Mouse (Mus musculus) myocyte (in vitro differentiated cells): Measurements from ENCODE around the gene BC049352.

ENCODE experiments used
- E2F4 ChIP-seq: IDR thresholded peaks from one replicate; pipeline ENCODE4 v1.6.1; 2011; ENCODE audit warnings: mild to moderate bottlenecking, control low read depth, moderate library complexity; ENCODE audit not compliant: insufficient read depth
- MAX ChIP-seq: IDR thresholded peaks from one replicate; pipeline ENCODE4 v1.6.1; 2011; ENCODE audit warnings: low read depth, mild to moderate bottlenecking, control low read depth
- MYOD1 ChIP-seq, 3 experiments: IDR thresholded peaks; one replicate each; pipeline ENCODE4 v1.6.1; 2011; ENCODE audit warnings: control low read depth in 2 of 3, low read depth in 2 of 3, mild to moderate bottlenecking in 2 of 3, moderate library complexity in 1 of 3; ENCODE audit not compliant: insufficient read length in 2 of 3, control insufficient read depth in 1 of 3
- POLR2A ChIP-seq: IDR thresholded peaks from one replicate; pipeline ENCODE4 v1.6.1; 2011; ENCODE audit warnings: low read depth, mild to moderate bottlenecking, control low read depth, moderate library complexity; ENCODE audit not compliant: insufficient read length
- REST ChIP-seq: IDR thresholded peaks from one replicate; pipeline ENCODE4 v1.6.1; 2011; ENCODE audit warnings: mild to moderate bottlenecking, control low read depth, moderate library complexity; ENCODE audit not compliant: insufficient read depth, insufficient read length
- SRF ChIP-seq: IDR thresholded peaks from one replicate; pipeline ENCODE4 v1.6.1; 2011; ENCODE audit warnings: low read depth; ENCODE audit not compliant: control insufficient read depth, insufficient read length
- USF1 ChIP-seq: IDR thresholded peaks from one replicate; pipeline ENCODE4 v1.6.1; 2011; ENCODE audit warnings: low read depth, mild to moderate bottlenecking, control low read depth, moderate library complexity

DNA sequence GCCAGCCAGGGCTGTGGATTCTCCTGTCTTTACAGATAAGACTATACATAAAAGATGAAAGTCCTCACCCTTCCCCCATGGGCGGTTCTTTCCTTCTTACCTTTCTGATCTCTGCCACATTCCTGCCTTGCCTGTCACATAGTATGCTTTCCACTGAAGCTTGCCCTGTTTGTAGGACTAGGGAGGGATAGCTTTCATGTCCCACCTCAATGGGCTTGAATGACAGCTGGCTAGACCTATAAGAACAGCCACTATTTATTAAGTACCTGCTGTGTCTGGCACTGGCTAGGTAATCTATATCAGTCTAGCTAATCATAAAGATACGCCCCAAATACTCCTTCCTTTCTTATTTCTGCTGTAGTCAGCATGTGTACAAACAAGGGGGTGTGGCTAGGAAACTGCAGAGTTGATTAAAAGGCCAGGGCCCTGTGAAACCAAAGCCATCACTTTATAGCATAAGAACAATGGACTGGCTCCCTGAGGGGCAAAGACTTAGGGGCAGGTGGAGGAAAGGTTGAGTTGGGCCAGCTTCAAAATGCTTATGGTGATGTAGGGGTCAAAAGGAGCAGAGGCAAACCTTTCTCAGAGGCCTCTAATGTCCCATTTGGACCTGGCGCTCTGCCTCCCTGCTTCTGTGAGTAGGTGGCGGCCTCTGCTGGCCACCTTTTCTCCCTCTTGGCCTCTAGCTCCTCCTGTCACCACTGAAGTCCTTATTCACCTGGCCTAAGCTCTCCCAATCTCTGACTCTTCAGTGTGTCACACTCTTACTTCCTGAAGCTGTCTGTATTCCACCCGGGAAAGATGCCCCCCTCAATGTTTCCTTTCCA lies 48.1 kb upstream of the BC049352 start:
- TF ChIP-seq POLR2A, result no peak
- no peak for TF ChIP-seq E2F4
- TF ChIP-seq USF1, result no peak
- TF ChIP-seq MYOD1 (IDR thresholded peaks at IDR 0.05; ENCODE audit: control insufficient read depth in 1 of 3, insufficient read length in 2 of 3, low read depth in 2 of 3), result no peak
- TF ChIP-seq SRF, result no peak
- TF ChIP-seq MAX, result no peak
- TF ChIP-seq REST, result no peak
